Mouse (Mus musculus) heart, embryonic 13.5 days (tissue): ENCODE results near the gene Eif2s3y. TPM values are rescaled to one million over a fixed set of nuclear protein-coding genes. Genes with fewer than 3 reads are reported as not detected.

Experiments
- ATAC-seq: fragments of 200-750 bp; cut with Nextera tagmentation; 2 replicates; pipeline ENCODE4 v1.8.0; 2017; ENCODE audit warnings: moderate TSS enrichment; ENCODE audit not compliant: insufficient number of reproducible peaks, low FRiP score, low TSS enrichment; ENCODE audit errors: extremely low read depth
- H3K27ac ChIP-seq: fragments of 300-500 bp; sonication (generic); replicated peaks from 2 replicates; pipeline ENCODE4 v1.5.1; 2015; ENCODE audit warnings: moderate library complexity, mild to moderate bottlenecking, inconsistent platforms
- H3K27me3 ChIP-seq: fragments of 300-500 bp; sonication (generic); replicated peaks from 2 replicates; pipeline ENCODE4 v1.6.1; 2015; ENCODE audit warnings: mild to moderate bottlenecking, inconsistent platforms
- H3K36me3 ChIP-seq: fragments of 300-500 bp; sonication (generic); 2 replicates; pipeline ENCODE4 v1.6.1; 2015; ENCODE audit warnings: mild to moderate bottlenecking, inconsistent platforms
- H3K4me1 ChIP-seq: fragments of 300-500 bp; sonication (generic); 2 replicates; pipeline ENCODE4 v1.6.1; 2015; ENCODE audit warnings: inconsistent platforms
- H3K4me2 ChIP-seq: fragments of 300-500 bp; sonication (generic); 2 replicates; pipeline ENCODE4 v1.6.1; 2015; ENCODE audit warnings: inconsistent platforms, mild to moderate bottlenecking, moderate library complexity
- H3K4me3 ChIP-seq: fragments of 300-500 bp; sonication (generic); 2 replicates; pipeline ENCODE4 v1.5.1; 2015; ENCODE audit warnings: moderate library complexity, mild to moderate bottlenecking, inconsistent platforms
- H3K9ac ChIP-seq: fragments of 300-500 bp; sonication (generic); 2 replicates; pipeline ENCODE4 v1.6.1; 2015; ENCODE audit warnings: inconsistent platforms, mild to moderate bottlenecking, moderate library complexity
- H3K9me3 ChIP-seq: fragments of 300-500 bp; sonication (generic); 2 replicates; pipeline ENCODE4 v1.6.1; 2016; ENCODE audit warnings: inconsistent platforms
- WGBS: fragments of 180-500 bp; shearing (Covaris S2); methylation state at CpG from one replicate; pipeline ENCODE4 v1.1.7; 2015; ENCODE audit warnings: mixed read lengths; 5-methylcytosine and 5-hydroxymethylcytosine counted together
- microRNA-seq: library from miRNA; unstranded; fragments of <30 nt; microRNA quantifications from one replicate; pipeline ENCODE4, GENCODE M21; 2016
- polyA plus RNA-seq: library from polyadenylated mRNA; unstranded; fragments of >200 nt; fragmentation: Nextera tagmentation; extraction: Ambion mirVana; gene quantifications from 2 replicates; pipeline ENCODE4 v1.2.1, GENCODE M21; 2015

Gene Eif2s3y
- polyA plus RNA-seq: 30.7 and 41.0 TPM in 2 replicates

DNA sequence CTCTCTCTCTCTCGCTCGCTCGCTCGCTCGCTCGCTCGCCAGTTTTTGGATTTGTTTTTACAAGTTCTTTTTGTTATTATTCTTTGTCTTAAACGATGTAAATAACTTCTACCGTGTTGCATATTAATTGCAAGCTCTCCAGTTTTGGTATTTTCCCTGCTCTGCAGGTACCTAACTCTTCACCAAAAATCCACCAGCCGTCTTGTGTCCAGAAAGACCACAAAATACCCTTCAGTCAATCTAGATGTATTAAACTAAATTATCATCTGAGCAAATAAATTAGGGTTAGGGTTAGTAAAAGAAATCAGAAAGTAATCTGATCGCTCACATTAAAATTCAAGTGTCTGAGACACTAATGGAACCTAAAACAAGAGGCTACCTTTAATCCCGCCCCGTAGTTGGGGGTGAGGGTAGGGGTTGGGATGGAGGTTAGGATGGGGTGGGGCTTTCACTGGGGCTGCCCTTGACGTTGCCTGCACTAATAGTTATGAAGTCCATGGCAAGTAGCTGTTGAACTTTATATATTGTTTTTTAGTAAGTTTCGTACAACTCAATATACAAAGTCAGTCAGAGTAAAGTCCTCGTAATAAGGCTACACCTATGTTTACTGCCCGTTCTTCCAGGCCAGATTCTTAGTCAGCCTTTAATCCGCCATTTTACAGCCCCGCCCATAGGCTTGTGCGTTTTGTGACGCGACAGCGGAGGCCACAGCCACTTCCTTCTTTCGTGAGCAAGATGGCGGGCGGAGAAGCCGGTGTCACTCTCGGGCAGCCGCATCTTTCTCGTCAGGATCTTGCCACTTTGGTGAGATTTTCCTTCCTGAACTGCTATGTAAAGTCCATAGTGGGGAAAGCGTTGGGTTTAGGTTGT lies at the start of gene Eif2s3y:
TSS of gene Eif2s3y (plus strand) at position 662 of the 870 bp plus-strand sequence.
- Histone ChIP-seq H3K27me3 (no peaks in the 10 kb centered on the region), H3K9ac (peak within 1 kb of the TSS; percentile 61), H3K9me3 (no peaks in the 10 kb centered on the region), H3K27ac (no peak within 1 kb of the TSS), H3K36me3 (no peaks in the 10 kb centered on the region), H3K4me2 (peak within 1 kb of the TSS; percentile 56), H3K4me3 (peak within 1 kb of the TSS; percentile 49), H3K4me1 (no peaks in the 10 kb centered on the region)
- no peak; the same call in 1 of the 2 replicates for ATAC-seq
- 20% methylated on average over 25 of the region's 31 CpGs for WGBS

Small RNA genes lying within 50 kb of the gene (microRNA-seq; reads per million reads assigned to microRNA genes)
- not detected for gene Gm47281

Other genes with a start within 250 kb of the Eif2s3y start
- not detected in 2 replicates for gene Zfy1, start 213.1 kb upstream of the Eif2s3y start, polyA plus RNA-seq
- not detected in 2 replicates for gene Uba1y, start 191.9 kb upstream of the Eif2s3y start, polyA plus RNA-seq
- gene Kdm5d, start 112.8 kb upstream of the Eif2s3y start, polyA plus RNA-seq: 5.2 and 5.8 TPM in 2 replicates
- gene Uty, start 235.2 kb downstream of the Eif2s3y start, polyA plus RNA-seq: 6.7 and 8.6 TPM in 2 replicates